Mouse (Mus musculus): ENCODE measurements around the gene Fdps. TPM values are rescaled to one million over a fixed set of nuclear protein-coding genes. Genes with fewer than 3 reads are reported as not detected.

The Fdps gene
- polyA plus RNA-seq, 1 experiment, result 260 TPM

DNA sequence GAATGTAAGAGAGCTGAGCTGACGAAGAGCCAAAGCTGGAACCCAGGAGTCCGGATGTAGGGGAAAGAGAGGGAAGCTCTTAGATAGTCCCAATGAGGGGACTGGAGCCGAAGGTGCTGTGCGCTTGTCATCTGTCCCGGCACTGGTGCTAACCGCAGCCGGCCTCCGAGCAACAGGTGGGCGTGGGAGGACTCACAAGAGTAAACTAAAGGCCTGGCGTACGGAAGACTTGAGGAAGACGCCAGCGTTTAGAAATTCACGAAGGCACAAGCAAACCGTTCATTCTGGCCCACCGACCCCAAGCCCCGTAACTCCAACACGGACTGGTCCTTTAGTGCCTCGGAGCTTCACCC, 324 bp downstream of the Fdps start:
- no peaks in the 10 kb centered on the region for H3K4me1 ChIP-seq (ENCODE audit: control insufficient read depth, insufficient read depth, low read length)
- H3K27ac ChIP-seq (ENCODE audit: insufficient read depth, low read length), result peak overlapping the region; percentile 66
- H3K9ac ChIP-seq (ENCODE audit: low read depth, poor library complexity, severe bottlenecking), result peak overlapping the region; percentile 65
- H3K9me3 ChIP-seq (replicated peaks; ENCODE audit: control insufficient read depth, insufficient read depth, low read length, poor library complexity, severe bottlenecking), result no peaks in the 10 kb centered on the region
- no peak for TF ChIP-seq CTCF (IDR thresholded peaks at IDR 0.05; ENCODE audit: low read depth, low read length)
- TF ChIP-seq POLR2A (IDR thresholded peaks at IDR 0.05; ENCODE audit: insufficient read depth, low read length), result no peak
- no peak for TF ChIP-seq EP300 (IDR thresholded peaks at IDR 0.05; ENCODE audit: insufficient read depth, low read depth, low read length)
- H3K27me3 ChIP-seq (ENCODE audit: control insufficient read depth, insufficient read depth, low read length, poor library complexity, severe bottlenecking), result no peaks in the 10 kb centered on the region
- H3K4me3 ChIP-seq (ENCODE audit: low read depth, low read length), result peak overlapping the region; percentile 99
- peaks cover 37% of the 10 kb centered on the region for H3K36me3 ChIP-seq (ENCODE audit: control insufficient read depth, insufficient read depth, low read length, poor library complexity, severe bottlenecking)

DNA sequence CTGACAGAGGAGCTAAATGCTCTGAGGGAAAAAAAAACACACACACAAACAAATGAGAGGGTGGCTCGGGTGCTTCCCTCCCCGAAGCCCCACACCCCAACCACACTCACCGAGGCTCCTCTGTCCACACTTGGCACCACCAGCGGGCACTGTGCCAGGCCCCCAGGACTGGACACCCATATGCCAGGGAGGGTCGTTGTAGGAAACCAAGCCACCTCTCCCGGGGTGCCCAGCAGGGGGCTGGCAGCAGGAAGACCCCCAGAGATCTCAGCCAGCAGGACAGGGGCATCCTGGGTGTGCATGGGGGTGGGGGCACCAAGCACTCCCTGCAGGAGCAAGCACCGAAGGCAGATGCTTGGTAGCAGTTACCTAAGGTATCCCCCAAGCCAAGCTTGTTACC, 948 bp downstream of the Fdps start, which contains the start of gene Gm43738:
TSS of gene Gm43738 (minus strand) at position 289 of the 400 bp plus-strand sequence.
- Histone ChIP-seq H3K4me3 (ENCODE audit: low read depth, low read length) (peak within 1 kb of the TSS; percentile 99), H3K9me3 (replicated peaks; ENCODE audit: control insufficient read depth, insufficient read depth, low read length, poor library complexity, severe bottlenecking) (no peaks in the 10 kb centered on the region), H3K9ac (ENCODE audit: low read depth, poor library complexity, severe bottlenecking) (peak within 1 kb of the TSS; percentile 65), H3K36me3 (ENCODE audit: control insufficient read depth, insufficient read depth, low read length, poor library complexity, severe bottlenecking) (peaks cover 37% of the 10 kb centered on the region), H3K27me3 (ENCODE audit: control insufficient read depth, insufficient read depth, low read length, poor library complexity, severe bottlenecking) (no peaks in the 10 kb centered on the region), H3K27ac (ENCODE audit: insufficient read depth, low read length) (peak within 1 kb of the TSS; percentile 66), H3K4me1 (ENCODE audit: control insufficient read depth, insufficient read depth, low read length) (no peaks in the 10 kb centered on the region)
- TF ChIP-seq CTCF (IDR thresholded peaks at IDR 0.05; ENCODE audit: low read depth, low read length) (no peak), EP300 (IDR thresholded peaks at IDR 0.05; ENCODE audit: insufficient read depth, low read depth, low read length) (no peak), POLR2A (IDR thresholded peaks at IDR 0.05; ENCODE audit: insufficient read depth, low read length) (no peak)

DNA sequence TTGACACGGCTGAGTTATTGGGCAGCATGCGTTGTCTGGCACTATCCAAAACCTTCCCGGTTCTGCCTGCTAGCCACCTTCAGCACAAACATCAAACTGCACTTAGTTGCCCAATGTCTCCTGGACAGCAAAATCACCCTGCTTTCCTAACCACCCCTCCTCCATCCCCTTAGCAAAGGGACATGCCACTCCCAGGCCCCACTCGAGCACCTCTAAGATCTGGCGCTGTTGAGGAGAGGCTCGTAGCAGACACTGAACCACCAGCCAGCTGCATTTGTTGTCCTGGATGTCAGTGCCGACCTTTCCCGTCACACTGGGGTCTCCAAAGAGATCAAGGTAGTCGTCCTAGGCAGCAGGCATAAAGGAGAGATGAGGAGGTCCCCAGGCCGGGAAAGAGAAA, 7.7 kb downstream of the Fdps start:
- Histone ChIP-seq H3K9me3 (replicated peaks; ENCODE audit: control insufficient read depth, insufficient read depth, low read length, poor library complexity, severe bottlenecking) (no peaks in the 10 kb centered on the region), H3K9ac (ENCODE audit: low read depth, poor library complexity, severe bottlenecking) (no peak overlapping the region), H3K4me1 (ENCODE audit: control insufficient read depth, insufficient read depth, low read length) (no peaks in the 10 kb centered on the region), H3K27ac (ENCODE audit: insufficient read depth, low read length) (no peak overlapping the region), H3K4me3 (ENCODE audit: low read depth, low read length) (no peak overlapping the region), H3K36me3 (ENCODE audit: control insufficient read depth, insufficient read depth, low read length, poor library complexity, severe bottlenecking) (peaks cover 31% of the 10 kb centered on the region), H3K27me3 (ENCODE audit: control insufficient read depth, insufficient read depth, low read length, poor library complexity, severe bottlenecking) (no peaks in the 10 kb centered on the region)
- TF ChIP-seq POLR2A (IDR thresholded peaks at IDR 0.05; ENCODE audit: insufficient read depth, low read length) (no peak), CTCF (IDR thresholded peaks at IDR 0.05; ENCODE audit: low read depth, low read length) (no peak), EP300 (IDR thresholded peaks at IDR 0.05; ENCODE audit: insufficient read depth, low read depth, low read length) (no peak)

DNA sequence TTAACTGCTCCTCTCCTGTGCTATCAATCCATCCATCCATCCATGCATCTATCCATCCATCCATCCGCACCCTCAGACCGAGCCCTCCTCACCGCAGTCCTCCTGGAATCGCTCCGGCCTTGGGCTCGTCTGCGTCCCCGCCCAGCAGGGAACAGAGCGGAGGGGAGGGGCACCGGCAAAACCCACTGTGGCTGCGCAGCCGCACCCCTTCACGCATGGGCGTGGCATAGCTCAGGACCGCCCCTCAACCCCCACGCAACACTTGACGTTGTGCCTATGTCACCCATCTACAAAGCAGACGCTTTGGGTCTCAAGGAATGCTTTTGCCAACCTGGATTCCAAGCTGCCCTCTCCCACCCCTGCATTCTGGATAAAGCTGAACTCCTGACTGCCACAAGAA, 8.6 kb downstream of the Fdps start, which contains the start of gene Rusc1:
TSS of gene Rusc1 (minus strand) at position 137 of the 400 bp plus-strand sequence.
- no peak for TF ChIP-seq CTCF (IDR thresholded peaks at IDR 0.05; ENCODE audit: low read depth, low read length)
- 0 out of 2 replicates have a peak, but pooled peaks have one; percentile 16 for TF ChIP-seq EP300 (IDR thresholded peaks at IDR 0.05; ENCODE audit: insufficient read depth, low read depth, low read length)
- TF ChIP-seq POLR2A (IDR thresholded peaks at IDR 0.05; ENCODE audit: insufficient read depth, low read length), result peak; percentile 11
- Histone ChIP-seq H3K4me1 (ENCODE audit: control insufficient read depth, insufficient read depth, low read length) (no peaks in the 10 kb centered on the region), H3K27ac (ENCODE audit: insufficient read depth, low read length) (no peak within 1 kb of the TSS), H3K27me3 (ENCODE audit: control insufficient read depth, insufficient read depth, low read length, poor library complexity, severe bottlenecking) (no peaks in the 10 kb centered on the region), H3K36me3 (ENCODE audit: control insufficient read depth, insufficient read depth, low read length, poor library complexity, severe bottlenecking) (peaks cover 22% of the 10 kb centered on the region), H3K9ac (ENCODE audit: low read depth, poor library complexity, severe bottlenecking) (no peak within 1 kb of the TSS), H3K4me3 (ENCODE audit: low read depth, low read length) (peak within 1 kb of the TSS; percentile 38), H3K9me3 (replicated peaks; ENCODE audit: control insufficient read depth, insufficient read depth, low read length, poor library complexity, severe bottlenecking) (no peaks in the 10 kb centered on the region)

DNA sequence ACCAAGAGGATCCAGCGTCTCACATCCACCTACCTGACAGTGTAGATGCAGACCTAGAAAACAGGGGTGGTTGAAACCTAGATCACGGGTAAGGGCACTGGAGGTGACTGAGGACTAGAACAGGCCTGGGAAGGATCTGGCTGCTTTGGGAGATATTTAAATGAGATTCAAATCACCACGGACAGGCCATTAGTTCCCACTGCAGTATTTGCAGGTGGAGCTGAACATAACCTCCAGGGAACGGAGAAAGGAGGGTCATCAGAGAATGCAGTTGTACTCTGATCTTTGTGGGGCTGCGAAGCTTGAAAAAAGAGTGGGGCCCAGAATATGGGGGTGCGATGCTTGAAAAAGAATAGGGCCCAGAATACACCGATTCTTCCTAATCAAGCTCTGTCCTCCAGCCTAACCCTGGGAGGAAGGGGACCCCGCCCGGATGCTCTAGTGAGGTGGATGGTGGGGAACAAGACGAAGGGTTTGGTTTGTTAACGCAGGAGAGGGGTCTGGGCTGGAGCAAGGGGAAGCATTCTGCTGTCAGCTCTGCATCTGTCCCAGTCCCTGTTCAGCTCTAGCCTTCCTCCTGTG, 9.2 kb downstream of the Fdps start:
- TF ChIP-seq CTCF (IDR thresholded peaks at IDR 0.05; ENCODE audit: low read depth, low read length) (no peak), POLR2A (IDR thresholded peaks at IDR 0.05; ENCODE audit: insufficient read depth, low read length) (no peak), EP300 (IDR thresholded peaks at IDR 0.05; ENCODE audit: insufficient read depth, low read depth, low read length) (no peak)
- H3K4me3 ChIP-seq (ENCODE audit: low read depth, low read length), result peak overlapping the region; percentile 38
- no peaks in the 10 kb centered on the region for H3K9me3 ChIP-seq (replicated peaks; ENCODE audit: control insufficient read depth, insufficient read depth, low read length, poor library complexity, severe bottlenecking)
- no peak overlapping the region for H3K27ac ChIP-seq (ENCODE audit: insufficient read depth, low read length)
- no peaks in the 10 kb centered on the region for H3K27me3 ChIP-seq (ENCODE audit: control insufficient read depth, insufficient read depth, low read length, poor library complexity, severe bottlenecking)
- H3K4me1 ChIP-seq (ENCODE audit: control insufficient read depth, insufficient read depth, low read length), result peaks cover 3% of the 10 kb centered on the region
- no peak overlapping the region for H3K9ac ChIP-seq (ENCODE audit: low read depth, poor library complexity, severe bottlenecking)
- peaks cover 17% of the 10 kb centered on the region for H3K36me3 ChIP-seq (ENCODE audit: control insufficient read depth, insufficient read depth, low read length, poor library complexity, severe bottlenecking)

DNA sequence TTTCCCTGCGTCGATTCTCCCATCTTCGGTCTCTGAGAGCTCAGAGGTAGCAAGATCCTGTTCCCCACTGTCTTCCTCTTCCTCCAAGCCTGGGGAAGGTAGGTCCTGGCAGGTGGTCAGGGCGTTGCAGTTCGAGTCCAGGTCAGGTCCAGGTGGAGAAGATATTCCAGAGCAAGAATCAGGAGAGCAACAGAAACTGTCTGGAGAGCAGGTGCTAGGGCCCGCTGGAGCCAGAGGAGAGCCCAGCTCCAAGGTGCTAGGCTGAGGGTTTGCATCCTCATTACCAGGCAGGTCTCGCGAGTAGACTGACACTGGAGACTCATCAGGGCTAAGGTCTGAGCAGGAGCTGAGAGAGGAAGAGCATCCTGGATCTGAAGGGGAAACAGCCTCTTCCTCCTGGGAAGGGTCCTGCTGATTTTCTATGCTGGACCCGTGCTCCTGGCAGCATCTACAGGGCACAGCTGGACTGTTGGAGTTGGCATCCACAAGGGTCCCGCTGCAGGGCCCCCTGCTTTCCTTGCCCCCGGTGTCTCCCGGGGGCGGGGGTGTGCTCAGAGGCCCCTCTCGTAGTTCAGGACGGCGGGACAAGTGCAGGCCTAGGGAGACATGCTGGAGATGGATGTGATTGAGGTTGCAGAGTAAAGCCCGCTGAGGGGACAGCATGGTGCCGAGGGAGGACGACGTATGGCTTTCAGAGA, 9.8 kb downstream of the Fdps start:
- Histone ChIP-seq H3K4me3 (ENCODE audit: low read depth, low read length) (peak overlapping the region; percentile 14; the same call in 1 of the 2 replicates), H3K27ac (ENCODE audit: insufficient read depth, low read length) (no peak overlapping the region), H3K36me3 (ENCODE audit: control insufficient read depth, insufficient read depth, low read length, poor library complexity, severe bottlenecking) (peaks cover 12% of the 10 kb centered on the region), H3K9me3 (replicated peaks; ENCODE audit: control insufficient read depth, insufficient read depth, low read length, poor library complexity, severe bottlenecking) (no peaks in the 10 kb centered on the region), H3K9ac (ENCODE audit: low read depth, poor library complexity, severe bottlenecking) (peak overlapping the region; percentile 86), H3K27me3 (ENCODE audit: control insufficient read depth, insufficient read depth, low read length, poor library complexity, severe bottlenecking) (no peaks in the 10 kb centered on the region), H3K4me1 (ENCODE audit: control insufficient read depth, insufficient read depth, low read length) (peaks cover 4% of the 10 kb centered on the region)
- TF ChIP-seq EP300 (IDR thresholded peaks at IDR 0.05; ENCODE audit: insufficient read depth, low read depth, low read length), result no peak
- no peak for TF ChIP-seq CTCF (IDR thresholded peaks at IDR 0.05; ENCODE audit: low read depth, low read length)
- TF ChIP-seq POLR2A (IDR thresholded peaks at IDR 0.05; ENCODE audit: insufficient read depth, low read length), result no peak
